Mouse (Mus musculus) retina, postnatal 1 day (tissue): ENCODE measurements around the gene Atp2c2.

Experiments
- DNase-seq: peaks from one replicate; pipeline ENCODE4 v3.0.0-alpha.2; 2012

Gene Atp2c2

GRCm38 (mm10) chr8:119699549-119700134 is at the start of gene Atp2c2:
Atp2c2 (plus strand) TSS chr8:119700009.
- no peak for DNase-seq

DNA sequence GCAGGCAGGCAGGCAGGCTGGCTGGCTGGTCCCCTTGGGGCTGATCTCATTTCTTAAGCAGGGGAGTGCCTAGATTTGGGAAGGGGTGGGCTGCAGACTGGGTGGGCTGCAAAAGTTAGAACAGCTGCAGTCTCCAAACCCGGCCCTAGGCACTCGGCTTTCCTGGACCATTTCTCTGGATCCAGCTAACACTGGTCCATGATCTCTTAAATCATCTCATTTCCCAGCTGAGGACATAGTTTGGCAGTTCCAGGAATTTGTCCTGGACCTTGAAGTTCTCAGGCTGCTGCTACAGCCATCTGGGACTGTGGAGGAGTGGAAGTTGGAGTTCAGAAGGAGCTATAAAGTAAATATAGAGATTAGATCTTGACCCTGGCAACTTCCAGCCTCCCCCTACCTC is 48.5 kb upstream of the Atp2c2 start:
- DNase-seq, result no peak

GRCm38 (mm10) chr8:119656709-119657464 is 42.9 kb upstream of the Atp2c2 start:
- DNase-seq, result peak; percentile 62

- peak; percentile 86 for DNase-seq
These were observed 38.7 kb upstream of the Atp2c2 start for GRCm38 (mm10) chr8:119661081-119661480.

GRCm38 (mm10) chr8:119661892-119662291 is 37.9 kb upstream of the Atp2c2 start:
- no peak for DNase-seq

DNA sequence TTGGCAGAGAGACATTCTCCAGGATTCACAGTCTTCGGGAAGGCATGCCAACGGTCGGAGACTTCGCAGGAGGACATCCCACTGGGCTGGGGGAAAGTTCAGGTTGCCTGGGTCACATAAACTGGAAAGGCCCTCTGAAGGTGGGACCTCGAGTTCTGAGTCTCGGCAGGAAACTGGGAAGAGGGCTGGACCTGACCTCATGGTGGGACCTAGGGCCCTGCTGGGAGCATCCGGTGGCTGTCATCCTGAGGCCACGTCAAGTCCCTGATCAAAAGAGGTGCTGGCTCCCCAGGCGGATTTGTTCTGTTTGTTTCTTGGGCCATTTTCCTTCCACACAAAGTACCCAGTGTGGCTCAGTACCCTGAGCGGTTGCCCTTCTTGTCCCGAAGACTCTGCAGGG is 36.4 kb upstream of the Atp2c2 start:
- no peak for DNase-seq

GRCm38 (mm10) chr8:119665270-119665669 is 34.5 kb upstream of the Atp2c2 start:
- no peak for DNase-seq

GRCm38 (mm10) chr8:119666219-119666951 is 33.4 kb upstream of the Atp2c2 start, which contains the start of gene Wfdc1:
Wfdc1 (plus strand) TSS chr8:119666365.
- peak; percentile 68 for DNase-seq

DNA sequence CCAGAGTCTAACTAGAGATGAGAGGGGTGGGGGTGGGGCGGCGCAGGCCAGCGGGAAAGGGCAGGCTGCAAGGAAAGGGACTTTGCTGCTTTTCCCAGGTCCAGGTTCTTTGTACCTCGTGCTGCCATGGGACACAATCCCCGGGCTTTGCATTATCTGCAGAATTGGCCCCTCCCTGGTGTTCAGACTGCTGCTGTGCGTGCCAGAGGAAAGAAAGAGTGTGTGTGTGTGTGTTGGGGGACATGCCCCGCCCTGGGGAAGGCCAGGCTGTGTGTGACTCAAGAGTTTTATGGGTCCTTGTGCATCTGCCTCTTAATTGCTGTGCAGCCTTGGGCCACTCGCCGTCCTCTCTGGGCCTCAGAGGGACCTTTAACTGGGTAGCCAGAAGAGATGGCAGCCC is 31.4 kb upstream of the Atp2c2 start:
- no peak for DNase-seq

DNA sequence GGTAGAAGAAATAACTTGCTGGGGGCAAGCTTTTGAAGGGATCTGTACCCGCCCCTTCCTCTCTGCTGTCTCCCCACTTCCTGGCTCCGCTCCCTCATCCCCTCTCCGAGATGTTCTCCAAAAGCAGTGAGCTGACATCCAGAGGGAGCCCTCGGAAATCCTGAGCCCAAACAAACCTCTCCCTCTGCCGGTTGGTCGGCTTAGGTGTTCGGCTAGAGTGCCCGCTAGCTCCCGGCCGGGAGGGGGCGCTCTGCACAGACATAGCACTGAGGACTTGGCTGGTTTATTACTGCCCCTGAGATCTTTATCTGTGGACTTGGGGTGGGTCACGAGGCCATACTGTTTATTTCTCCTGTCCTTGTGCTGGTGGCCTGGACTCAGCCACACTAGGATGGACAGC is 30.5 kb upstream of the Atp2c2 start:
- DNase-seq, result peak; percentile 52

DNA sequence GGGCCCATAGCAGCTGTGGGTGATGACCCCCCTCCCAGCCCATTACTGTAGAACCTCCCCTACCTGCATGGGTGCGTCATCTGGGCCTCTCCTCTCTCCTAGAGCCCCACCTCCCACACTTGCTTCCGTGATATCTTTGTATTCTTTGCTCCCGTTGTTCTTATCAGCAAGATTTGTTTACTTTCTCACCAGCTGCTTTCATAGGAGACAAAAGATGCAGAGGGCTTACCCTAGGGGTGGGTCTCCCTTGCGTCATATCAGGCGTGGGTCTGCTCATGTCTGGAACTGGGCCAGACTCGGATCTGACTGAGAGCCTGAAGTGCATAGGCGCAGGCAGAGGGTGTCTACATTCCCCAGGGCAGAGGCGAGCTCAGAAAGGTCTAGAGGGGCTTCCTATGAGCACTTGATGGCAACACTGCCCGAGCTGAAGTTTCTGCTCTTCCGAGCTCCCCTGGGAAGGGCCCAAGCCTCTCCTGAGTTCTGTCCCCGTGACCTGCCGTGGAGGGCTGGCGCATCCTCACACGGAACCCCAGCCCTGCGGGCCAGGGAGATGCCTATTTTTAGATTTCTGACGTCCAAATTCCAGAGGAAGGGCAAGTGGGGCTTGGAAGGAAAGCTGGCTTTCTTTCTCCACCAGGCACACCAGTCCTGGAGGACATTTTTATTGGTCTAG is 29.3 kb upstream of the Atp2c2 start:
- peak; percentile 61 for DNase-seq

GRCm38 (mm10) chr8:119673976-119674555 is 25.7 kb upstream of the Atp2c2 start:
- peak; percentile 33 for DNase-seq

- DNase-seq, result peak; percentile 81
These were observed 24.4 kb upstream of the Atp2c2 start for GRCm38 (mm10) chr8:119675457-119675856.

DNA sequence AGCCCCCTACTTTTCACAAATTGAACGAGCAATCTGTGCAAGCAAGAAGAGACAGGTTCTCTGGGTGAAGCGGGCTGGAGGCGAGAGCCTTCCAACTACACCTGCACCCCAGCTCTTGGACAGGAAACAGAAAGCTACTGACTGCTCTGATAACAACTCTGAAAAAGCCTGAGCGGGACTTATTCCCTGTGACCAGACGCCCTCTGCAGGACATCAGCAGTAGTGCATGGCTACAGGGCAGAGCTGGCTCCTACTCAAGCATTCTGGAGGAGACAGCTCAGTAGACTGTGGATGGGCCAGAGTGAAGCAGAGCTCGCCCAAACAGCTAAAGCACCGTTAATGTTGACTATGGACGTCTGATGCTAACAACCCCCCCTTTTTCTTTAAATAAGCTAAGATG is 23.4 kb upstream of the Atp2c2 start:
- peak; percentile 92 for DNase-seq

DNA sequence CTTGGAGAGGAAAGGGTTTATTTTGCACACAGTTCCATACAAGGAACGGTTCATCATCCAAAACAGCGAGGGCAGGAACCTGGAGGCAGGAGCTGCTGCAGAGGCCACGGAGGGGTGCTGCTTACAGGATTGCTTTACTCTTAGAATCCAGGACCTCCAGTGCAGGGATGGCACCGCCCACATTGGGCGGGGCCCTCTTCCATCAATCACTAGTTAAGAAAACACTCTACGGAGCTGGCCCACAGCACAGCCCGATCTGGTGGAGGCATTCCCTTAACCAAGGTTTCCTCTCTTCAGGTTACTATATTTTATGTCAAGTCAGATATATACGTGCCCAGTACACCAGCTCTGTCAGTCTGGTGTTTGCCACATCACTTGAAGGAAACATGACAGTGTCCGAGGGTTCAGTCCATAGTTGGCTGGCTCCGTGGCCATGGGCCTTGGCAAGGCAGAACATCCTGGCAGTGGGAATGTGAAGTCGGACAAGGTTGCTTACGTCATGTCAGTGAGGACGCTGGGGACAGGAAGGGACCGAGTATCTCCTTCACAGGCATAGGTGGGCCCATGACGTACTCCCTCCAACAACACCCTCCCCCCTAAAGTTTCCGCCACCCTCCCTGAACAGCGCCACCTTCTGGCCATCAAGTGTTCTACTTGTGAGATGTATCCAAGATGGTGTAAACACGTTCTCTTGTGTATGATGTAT is 21.5 kb upstream of the Atp2c2 start:
- DNase-seq, result peak; percentile 77

- DNase-seq, result peak; percentile 42
These were observed 20.6 kb upstream of the Atp2c2 start for GRCm38 (mm10) chr8:119679184-119679583.

- DNase-seq, result no peak
These were observed 9.2 kb upstream of the Atp2c2 start for GRCm38 (mm10) chr8:119690602-119691001.

DNA sequence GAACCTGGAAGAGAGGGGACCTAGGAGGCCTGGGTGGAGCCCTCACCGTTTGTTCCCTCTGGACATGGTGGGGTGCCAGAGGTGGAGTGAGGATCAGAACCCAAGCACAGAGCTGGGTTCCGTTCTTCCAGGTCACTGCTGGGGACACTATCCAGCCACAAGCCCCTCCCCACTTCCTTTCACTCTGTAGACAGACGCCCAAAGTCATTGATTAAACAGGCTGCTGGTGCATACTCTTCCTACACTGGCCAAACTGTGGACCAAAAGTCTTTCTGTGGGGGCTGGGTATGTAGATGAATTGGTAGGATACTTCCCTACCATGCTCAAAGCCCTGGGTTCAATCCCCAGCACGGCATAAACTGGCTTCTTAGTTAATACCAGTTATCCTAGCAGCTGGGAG is 7.8 kb upstream of the Atp2c2 start:
- DNase-seq, result no peak

DNA sequence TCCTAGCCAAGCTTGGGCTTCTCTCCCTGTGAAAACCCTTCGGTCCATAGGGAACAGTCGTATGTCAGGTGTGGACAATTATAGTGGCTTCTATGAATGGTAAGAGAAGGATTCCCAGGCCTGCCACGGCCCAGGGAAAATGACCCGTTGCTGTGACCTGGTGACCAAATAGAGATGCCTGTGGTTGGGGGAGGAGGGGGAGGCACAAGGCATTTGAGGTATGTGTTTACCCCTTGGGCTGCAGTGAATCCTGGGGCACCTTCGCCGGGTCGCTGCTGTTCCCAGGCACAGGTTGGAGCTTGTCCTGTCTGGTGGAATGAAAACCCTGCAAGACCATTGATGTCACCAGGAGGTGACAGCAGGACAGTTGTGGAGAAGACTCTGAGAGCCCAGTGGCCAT is 5.1 kb upstream of the Atp2c2 start:
- DNase-seq, result no peak

- DNase-seq, result no peak
These were observed 2.6 kb upstream of the Atp2c2 start for GRCm38 (mm10) chr8:119697163-119697562.

- DNase-seq, result peak; percentile 45
These were observed 849 bp upstream of the Atp2c2 start for GRCm38 (mm10) chr8:119698960-119699359.

- DNase-seq, result no peak
These were observed 3.2 kb downstream of the Atp2c2 start for GRCm38 (mm10) chr8:119702965-119703364.
